Comparison of ENCODE assay signal across 17 mouse cellular contexts in the genomic region with DNA sequence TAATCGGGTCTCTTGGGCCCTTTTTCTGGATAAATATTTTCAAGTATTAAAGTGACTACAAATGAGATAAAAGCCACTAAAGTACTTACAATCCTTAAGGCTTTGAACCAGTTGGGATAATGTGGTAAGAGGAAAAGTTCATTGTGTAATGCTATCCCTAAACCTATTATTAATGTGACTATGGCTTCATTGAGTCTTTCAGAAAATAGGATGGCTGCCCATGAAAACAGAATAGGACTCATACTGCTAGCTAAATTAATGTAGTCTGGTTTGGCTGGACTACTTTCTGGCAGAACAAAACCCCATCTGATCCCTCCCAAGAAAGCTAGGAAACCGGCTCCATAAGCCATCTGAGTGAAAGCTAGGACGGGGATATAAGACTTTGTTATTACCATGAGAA.
"Had no signal": no experiment of that assay in that cellular context is flagged by ENCODE, and none has a peak within 500 bp of the region (broad histone marks: within the 10 kb centered on the region; RNA-seq: fewer than 3 reads in every experiment).

No protein-coding gene starts in this region.

- DNase-seq: cerebellum, adult 2 months; cerebellum, adult 8-10 months; cerebellum, adult 9-10 months; cerebellum, adult 9-11 months; cerebellum, postnatal 10 days; cerebellum, postnatal 14 days; cerebellum, postnatal 25 days; cerebellum, postnatal 36 days; embryo, embryonic 11 days; forebrain, postnatal 0 days; gastrocnemius, adult 2 months; gastrocnemius, postnatal 10 days; gastrocnemius, postnatal 14 days; gastrocnemius, postnatal 25 days; gastrocnemius, postnatal 36 days; heart, adult 18-20 months; heart, adult 2 months had no signal
